Mouse (Mus musculus) heart, embryonic 13.5 days (tissue): ENCODE measurements around the gene Cd44. TPM values are rescaled to one million over a fixed set of nuclear protein-coding genes. Genes with fewer than 3 reads are reported as not detected.

Experiments used
- ATAC-seq: fragments of 200-750 bp; cut with Nextera tagmentation; 2 replicates; pipeline ENCODE4 v1.8.0; 2017; ENCODE audit warnings: moderate TSS enrichment; ENCODE audit not compliant: insufficient number of reproducible peaks, low FRiP score, low TSS enrichment; ENCODE audit errors: extremely low read depth
- H3K27ac ChIP-seq: fragments of 300-500 bp; sonication (generic); replicated peaks from 2 replicates; pipeline ENCODE4 v1.5.1; 2015; ENCODE audit warnings: moderate library complexity, mild to moderate bottlenecking, inconsistent platforms
- H3K27me3 ChIP-seq: fragments of 300-500 bp; sonication (generic); replicated peaks from 2 replicates; pipeline ENCODE4 v1.6.1; 2015; ENCODE audit warnings: mild to moderate bottlenecking, inconsistent platforms
- H3K36me3 ChIP-seq: fragments of 300-500 bp; sonication (generic); 2 replicates; pipeline ENCODE4 v1.6.1; 2015; ENCODE audit warnings: mild to moderate bottlenecking, inconsistent platforms
- H3K4me1 ChIP-seq: fragments of 300-500 bp; sonication (generic); 2 replicates; pipeline ENCODE4 v1.6.1; 2015; ENCODE audit warnings: inconsistent platforms
- H3K4me2 ChIP-seq: fragments of 300-500 bp; sonication (generic); 2 replicates; pipeline ENCODE4 v1.6.1; 2015; ENCODE audit warnings: inconsistent platforms, mild to moderate bottlenecking, moderate library complexity
- H3K4me3 ChIP-seq: fragments of 300-500 bp; sonication (generic); 2 replicates; pipeline ENCODE4 v1.5.1; 2015; ENCODE audit warnings: moderate library complexity, mild to moderate bottlenecking, inconsistent platforms
- H3K9ac ChIP-seq: fragments of 300-500 bp; sonication (generic); 2 replicates; pipeline ENCODE4 v1.6.1; 2015; ENCODE audit warnings: inconsistent platforms, mild to moderate bottlenecking, moderate library complexity
- H3K9me3 ChIP-seq: fragments of 300-500 bp; sonication (generic); 2 replicates; pipeline ENCODE4 v1.6.1; 2016; ENCODE audit warnings: inconsistent platforms
- WGBS: fragments of 180-500 bp; shearing (Covaris S2); methylation state at CpG from one replicate; pipeline ENCODE4 v1.1.7; 2015; ENCODE audit warnings: mixed read lengths; 5-methylcytosine and 5-hydroxymethylcytosine counted together
- polyA plus RNA-seq: library from polyadenylated mRNA; unstranded; fragments of >200 nt; fragmentation: Nextera tagmentation; extraction: Ambion mirVana; gene quantifications from 2 replicates; pipeline ENCODE4 v1.2.1, GENCODE M21; 2015

The Cd44 gene
- polyA plus RNA-seq, 1 experiment from 2014 or later, result 19.7 TPM

- no peaks in the 10 kb centered on the region for H3K9me3 ChIP-seq
- no peaks in the 10 kb centered on the region for H3K4me1 ChIP-seq
- H3K27ac ChIP-seq, result no peak overlapping the region
- H3K9ac ChIP-seq, result no peak overlapping the region
- H3K4me2 ChIP-seq, result no peak overlapping the region
- H3K36me3 ChIP-seq, result no peaks in the 10 kb centered on the region
- WGBS, result 30% methylated on average over 4 of the region's 4 CpGs
- H3K4me3 ChIP-seq, result no peak overlapping the region
- no peak for ATAC-seq
- H3K27me3 ChIP-seq, result no peaks in the 10 kb centered on the region
Observed at GRCm38 (mm10) chr2:102785696-102786095, 115.8 kb downstream of the Cd44 start.

- no peaks in the 10 kb centered on the region for H3K9me3 ChIP-seq
- H3K27me3 ChIP-seq, result no peaks in the 10 kb centered on the region
- no peak overlapping the region for H3K9ac ChIP-seq
- no peak overlapping the region for H3K27ac ChIP-seq
- H3K4me3 ChIP-seq, result no peak overlapping the region
- H3K36me3 ChIP-seq, result no peaks in the 10 kb centered on the region
- no peaks in the 10 kb centered on the region for H3K4me1 ChIP-seq
- ATAC-seq, result no peak
- 82% methylated on average over 7 of the region's 7 CpGs for WGBS
- no peak overlapping the region for H3K4me2 ChIP-seq
Observed at GRCm38 (mm10) chr2:102782751-102783150, 118.7 kb downstream of the Cd44 start.

GRCm38 (mm10) chr2:102778208-102778607, 123.3 kb downstream of the Cd44 start:
- Histone ChIP-seq H3K9me3 (no peaks in the 10 kb centered on the region), H3K4me3 (no peak overlapping the region), H3K36me3 (no peaks in the 10 kb centered on the region), H3K9ac (no peak overlapping the region), H3K27ac (no peak overlapping the region), H3K4me2 (no peak overlapping the region), H3K27me3 (no peaks in the 10 kb centered on the region), H3K4me1 (no peaks in the 10 kb centered on the region)
- WGBS, result 78% methylated on average over 3 of the region's 3 CpGs
- ATAC-seq, result no peak

GRCm38 (mm10) chr2:102775561-102775960, 125.9 kb downstream of the Cd44 start:
- Histone ChIP-seq H3K9me3 (no peaks in the 10 kb centered on the region), H3K4me1 (no peaks in the 10 kb centered on the region), H3K4me3 (no peak overlapping the region), H3K27ac (no peak overlapping the region), H3K27me3 (no peaks in the 10 kb centered on the region), H3K36me3 (no peaks in the 10 kb centered on the region), H3K9ac (no peak overlapping the region), H3K4me2 (no peak overlapping the region)
- 80% methylated on average over 1 of the region's 1 CpGs for WGBS
- ATAC-seq, result no peak

- ATAC-seq, result no peak
- Histone ChIP-seq H3K9ac (no peak overlapping the region), H3K4me1 (no peaks in the 10 kb centered on the region), H3K4me3 (no peak overlapping the region), H3K9me3 (no peaks in the 10 kb centered on the region), H3K27ac (no peak overlapping the region), H3K4me2 (no peak overlapping the region), H3K36me3 (no peaks in the 10 kb centered on the region), H3K27me3 (no peaks in the 10 kb centered on the region)
- 63% methylated on average over 4 of the region's 4 CpGs for WGBS
Observed at GRCm38 (mm10) chr2:102774700-102775099, 126.8 kb downstream of the Cd44 start.

- Histone ChIP-seq H3K9me3 (no peaks in the 10 kb centered on the region), H3K9ac (no peak overlapping the region), H3K36me3 (no peaks in the 10 kb centered on the region), H3K4me2 (no peak overlapping the region), H3K27ac (no peak overlapping the region), H3K4me3 (no peak overlapping the region), H3K4me1 (peaks cover 8% of the 10 kb centered on the region; the same call in 1 of the 2 replicates), H3K27me3 (no peaks in the 10 kb centered on the region)
- WGBS, result 85% methylated on average over 5 of the region's 5 CpGs
- no peak for ATAC-seq
Observed at GRCm38 (mm10) chr2:102772276-102772675, 129.2 kb downstream of the Cd44 start.

- Histone ChIP-seq H3K4me2 (no peak overlapping the region), H3K9me3 (no peaks in the 10 kb centered on the region), H3K4me3 (no peak overlapping the region), H3K36me3 (no peaks in the 10 kb centered on the region), H3K9ac (no peak overlapping the region), H3K27ac (no peak overlapping the region), H3K27me3 (no peaks in the 10 kb centered on the region), H3K4me1 (peaks cover 8% of the 10 kb centered on the region; the same call in 1 of the 2 replicates)
- ATAC-seq, result no peak
- 88% methylated on average over 1 of the region's 1 CpGs for WGBS
Observed at GRCm38 (mm10) chr2:102771304-102771703, 130.2 kb downstream of the Cd44 start.

GRCm38 (mm10) chr2:102768267-102768666, 133.2 kb downstream of the Cd44 start:
- Histone ChIP-seq H3K27me3 (no peaks in the 10 kb centered on the region), H3K4me3 (no peak overlapping the region), H3K36me3 (no peaks in the 10 kb centered on the region), H3K27ac (no peak overlapping the region), H3K9me3 (no peaks in the 10 kb centered on the region), H3K9ac (no peak overlapping the region), H3K4me2 (no peak overlapping the region), H3K4me1 (peaks cover 10% of the 10 kb centered on the region)
- ATAC-seq, result no peak
- 38% methylated on average over 3 of the region's 3 CpGs for WGBS

- Histone ChIP-seq H3K27me3 (no peaks in the 10 kb centered on the region), H3K4me2 (no peak overlapping the region), H3K4me1 (peaks cover 35% of the 10 kb centered on the region), H3K4me3 (no peak overlapping the region), H3K36me3 (no peaks in the 10 kb centered on the region), H3K27ac (no peak overlapping the region), H3K9me3 (no peaks in the 10 kb centered on the region), H3K9ac (no peak overlapping the region)
- 61% methylated on average over 8 of the region's 8 CpGs for WGBS
- ATAC-seq, result no peak
Observed at GRCm38 (mm10) chr2:102764602-102765374, 136.7 kb downstream of the Cd44 start.

- no peak for ATAC-seq
- Histone ChIP-seq H3K27me3 (no peaks in the 10 kb centered on the region), H3K4me1 (peaks cover 35% of the 10 kb centered on the region), H3K9me3 (no peaks in the 10 kb centered on the region), H3K27ac (no peak overlapping the region), H3K36me3 (no peaks in the 10 kb centered on the region), H3K9ac (no peak overlapping the region), H3K4me2 (no peak overlapping the region), H3K4me3 (no peak overlapping the region)
- WGBS, result 85% methylated on average over 2 of the region's 2 CpGs
Observed at GRCm38 (mm10) chr2:102763991-102764390, 137.5 kb downstream of the Cd44 start.

- Histone ChIP-seq H3K27me3 (no peaks in the 10 kb centered on the region), H3K36me3 (no peaks in the 10 kb centered on the region), H3K27ac (no peak overlapping the region), H3K4me3 (no peak overlapping the region), H3K4me2 (no peak overlapping the region), H3K9me3 (no peaks in the 10 kb centered on the region), H3K9ac (no peak overlapping the region), H3K4me1 (peaks cover 30% of the 10 kb centered on the region)
- 70% methylated on average over 3 of the region's 3 CpGs for WGBS
- no peak for ATAC-seq
Observed at GRCm38 (mm10) chr2:102763176-102763575, 138.3 kb downstream of the Cd44 start.
